Mouse (Mus musculus): Measurements from ENCODE around the gene Wdr43.

DNA sequence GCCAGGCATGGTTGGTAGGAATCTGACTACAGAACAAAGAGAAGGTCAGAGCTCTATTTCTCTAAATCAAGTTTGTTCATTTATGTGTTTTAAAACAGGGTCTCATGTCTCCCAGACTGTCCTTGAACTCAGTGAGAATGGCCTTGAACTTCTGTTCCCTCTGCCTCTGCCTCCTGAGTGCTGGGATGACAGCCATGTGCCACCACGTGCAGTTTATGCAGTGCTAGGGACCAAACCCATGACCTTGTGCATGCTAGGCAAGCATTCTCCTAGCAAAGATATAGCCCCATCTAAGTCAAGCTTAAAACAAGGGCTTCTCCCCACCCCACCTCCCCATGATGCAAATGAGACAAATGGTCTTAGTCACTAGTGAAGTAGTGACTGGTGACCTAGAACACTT, 89.4 kb downstream of the Wdr43 start:
- TF ChIP-seq USF1 (IDR thresholded peaks at IDR 0.05; ENCODE audit: low read depth, low read length) (no peak), ZKSCAN1 (IDR thresholded peaks at IDR 0.05; ENCODE audit: borderline replicate concordance, low read depth, low read length) (no peak)
